Mouse (Mus musculus): Measurements from ENCODE around the gene Exoc3l.

DNA sequence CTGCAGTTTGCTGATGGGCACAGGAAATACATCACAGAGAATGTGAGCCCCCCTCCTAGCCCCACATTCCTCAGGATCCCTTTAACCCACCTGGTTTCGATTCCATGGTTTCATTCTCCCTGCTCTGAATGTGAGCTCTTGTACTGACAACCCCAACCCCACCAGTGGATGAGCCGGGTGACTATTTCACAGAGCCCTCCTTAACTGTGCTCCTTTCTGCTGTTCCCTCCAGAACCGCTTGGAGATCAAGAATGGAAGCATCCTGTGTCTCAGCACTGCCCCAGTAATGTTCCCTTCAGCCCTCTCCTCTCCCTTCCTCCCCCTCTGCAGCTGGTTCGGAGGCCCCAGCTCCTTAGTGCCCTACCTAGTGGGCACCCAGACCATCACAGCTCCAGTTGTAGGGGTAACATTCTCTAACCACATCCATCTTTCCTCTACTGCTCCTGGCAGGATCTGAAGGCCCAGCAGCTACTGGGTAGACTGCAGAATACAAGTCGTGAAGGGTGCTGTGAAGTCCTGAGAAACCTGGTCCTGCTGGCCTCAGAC lies 10.3 kb upstream of the Exoc3l start:
- TF ChIP-seq CTCF (IDR thresholded peaks at IDR 0.05; ENCODE audit: insufficient read depth, low read length) (no peak), POLR2A (IDR thresholded peaks at IDR 0.05; ENCODE audit: borderline replicate concordance, extremely low read depth, low read depth, low read length) (no peak)
